Mouse (Mus musculus) limb, embryonic 12.5 days (tissue): ENCODE results near the gene Phf23. TPM values are rescaled to one million over a fixed set of nuclear protein-coding genes. Genes with fewer than 3 reads are reported as not detected.

Experiments used
- ATAC-seq: fragments of 200-750 bp; cut with Nextera tagmentation; 2 replicates; pipeline ENCODE4 v1.8.0; 2017; ENCODE audit warnings: low read depth, moderate TSS enrichment; ENCODE audit not compliant: insufficient number of reproducible peaks, insufficient read depth, low FRiP score, low TSS enrichment
- H3K27ac ChIP-seq: fragments of 300-500 bp; sonication (generic); 2 replicates; pipeline ENCODE4 v1.5.1; 2016; ENCODE audit warnings: mild to moderate bottlenecking, moderate library complexity
- H3K27me3 ChIP-seq: fragments of 300-500 bp; sonication (generic); 2 replicates; pipeline ENCODE4 v1.6.1; 2016; ENCODE audit warnings: mild to moderate bottlenecking, moderate library complexity
- H3K36me3 ChIP-seq: fragments of 300-500 bp; sonication (generic); 2 replicates; pipeline ENCODE4 v1.6.1; 2016; ENCODE audit warnings: mild to moderate bottlenecking, moderate library complexity
- H3K4me1 ChIP-seq: fragments of 300-500 bp; sonication (generic); replicated peaks from 2 replicates; pipeline ENCODE4 v1.6.1; 2016
- H3K4me2 ChIP-seq: fragments of 300-500 bp; sonication (generic); 2 replicates; pipeline ENCODE4 v1.6.1; 2016; ENCODE audit warnings: mild to moderate bottlenecking, moderate library complexity
- H3K4me3 ChIP-seq: fragments of 300-500 bp; sonication (generic); replicated peaks from 2 replicates; pipeline ENCODE4 v1.5.1; 2016; ENCODE audit warnings: mild to moderate bottlenecking
- H3K9ac ChIP-seq: fragments of 300-500 bp; sonication (generic); replicated peaks from 2 replicates; pipeline ENCODE4 v1.6.1; 2016; ENCODE audit warnings: mild to moderate bottlenecking, moderate library complexity
- H3K9me3 ChIP-seq: fragments of 300-500 bp; sonication (generic); 2 replicates; pipeline ENCODE4 v1.6.1; 2016; ENCODE audit warnings: mild to moderate bottlenecking, moderate library complexity
- WGBS: fragments of 180-500 bp; shearing (Covaris S2); methylation state at CpG from one replicate; pipeline ENCODE4 v1.1.7; 2016; 5-methylcytosine and 5-hydroxymethylcytosine counted together
- polyA plus RNA-seq: library from polyadenylated mRNA; unstranded; fragments of >200 nt; fragmentation: Nextera tagmentation; extraction: Ambion mirVana; gene quantifications from 2 replicates; pipeline ENCODE4 v1.2.1, GENCODE M21; 2016

The Phf23 gene
- polyA plus RNA-seq, 1 experiment from 2014 or later: 102 TPM

DNA sequence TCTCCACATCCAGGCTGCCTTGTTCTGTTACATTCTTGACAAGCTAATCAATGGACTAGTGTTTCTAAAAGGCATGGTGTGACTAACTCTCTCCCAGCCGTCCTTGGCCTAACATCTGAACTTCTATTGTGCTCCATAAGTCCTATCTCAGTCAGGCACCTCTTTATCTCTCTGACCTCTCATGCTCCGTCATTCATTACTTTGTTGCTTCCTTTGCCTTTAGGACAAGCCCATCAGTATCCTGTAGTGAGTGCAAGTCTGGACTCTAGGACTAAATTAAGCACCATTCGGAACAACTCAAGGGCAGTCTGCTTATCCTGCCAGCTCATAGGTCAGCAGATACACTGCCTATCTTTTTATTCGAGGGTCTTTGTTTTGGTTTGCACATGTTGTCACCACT lies 19.3 kb upstream of the Phf23 start:
- H3K4me3 ChIP-seq: no peak overlapping the region
- no peaks in the 10 kb centered on the region for H3K9me3 ChIP-seq
- peaks cover 8% of the 10 kb centered on the region; the same call in 1 of the 2 replicates for H3K4me1 ChIP-seq
- no peak overlapping the region for H3K4me2 ChIP-seq
- 89% methylated on average over 4 of the region's 4 CpGs for WGBS
- no peak for ATAC-seq
- no peak overlapping the region for H3K9ac ChIP-seq
- H3K27ac ChIP-seq: no peak overlapping the region
- H3K36me3 ChIP-seq: peaks cover 73% of the 10 kb centered on the region
- H3K27me3 ChIP-seq: no peaks in the 10 kb centered on the region

- H3K9me3 ChIP-seq: no peaks in the 10 kb centered on the region
- peak overlapping the region; percentile 90 for H3K4me3 ChIP-seq
- H3K27me3 ChIP-seq: no peaks in the 10 kb centered on the region
- peak overlapping the region; percentile 98 for H3K9ac ChIP-seq
- H3K4me2 ChIP-seq: peak overlapping the region; percentile 93
- peak overlapping the region; percentile 98 for H3K27ac ChIP-seq
- ATAC-seq: no peak; the same call in 1 of the 2 replicates
- peaks cover 28% of the 10 kb centered on the region for H3K4me1 ChIP-seq
- WGBS: 3% methylated on average over 16 of the region's 16 CpGs
- H3K36me3 ChIP-seq: peaks cover 58% of the 10 kb centered on the region
Measured at GRCm38 (mm10) chr11:69979827-69980195, 15.8 kb upstream of the Phf23 start.

- peaks cover 28% of the 10 kb centered on the region for H3K4me1 ChIP-seq
- H3K4me3 ChIP-seq: peak overlapping the region; percentile 90
- H3K27ac ChIP-seq: peak overlapping the region; percentile 98
- WGBS: under 1% methylated on average over 47 of the region's 60 CpGs
- no peaks in the 10 kb centered on the region for H3K27me3 ChIP-seq
- H3K9me3 ChIP-seq: no peaks in the 10 kb centered on the region
- peak overlapping the region; percentile 93 for H3K4me2 ChIP-seq
- H3K36me3 ChIP-seq: peaks cover 58% of the 10 kb centered on the region
- peak; percentile 90 for ATAC-seq
- H3K9ac ChIP-seq: peak overlapping the region; percentile 98
Measured at GRCm38 (mm10) chr11:69980196-69981140, 15.1 kb upstream of the Phf23 start.

GRCm38 (mm10) chr11:69981141-69981762 lies 14.3 kb upstream of the Phf23 start, which contains the start of gene Ctdnep1:
Ctdnep1 (plus strand) TSS chr11:69981156.
- Histone ChIP-seq H3K36me3 (peaks cover 58% of the 10 kb centered on the region), H3K9ac (peak within 1 kb of the TSS; percentile 98), H3K27me3 (no peaks in the 10 kb centered on the region), H3K4me1 (peaks cover 28% of the 10 kb centered on the region), H3K9me3 (no peaks in the 10 kb centered on the region), H3K4me2 (peak within 1 kb of the TSS; percentile 93), H3K4me3 (peak within 1 kb of the TSS; percentile 90), H3K27ac (peak within 1 kb of the TSS; percentile 98)
- peak; percentile 28 for ATAC-seq
- WGBS: 1% methylated on average over 42 of the region's 43 CpGs

DNA sequence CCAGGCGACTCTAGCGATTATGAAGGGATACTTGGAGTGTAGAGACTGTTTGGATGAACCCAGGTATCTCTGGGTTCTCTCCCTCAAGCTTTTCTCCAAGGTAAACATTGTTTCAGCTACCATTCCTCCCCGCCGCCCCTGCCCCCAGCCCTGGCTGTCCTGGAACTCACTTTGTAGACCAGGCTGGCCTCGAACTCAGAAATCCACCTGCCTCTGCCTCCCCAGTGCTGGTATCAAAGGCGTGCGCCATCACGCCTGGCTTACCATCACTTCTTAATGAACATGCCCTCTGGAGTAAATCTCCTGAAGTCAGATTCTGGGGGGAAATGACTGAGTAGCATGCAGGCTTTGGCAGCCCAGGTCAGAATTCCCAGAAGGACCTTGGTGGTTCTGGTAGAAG lies 13.4 kb upstream of the Phf23 start, which contains the start of gene Elp5:
Elp5 (minus strand) TSS at position 293 of the 400 bp plus-strand sequence.
- 63% methylated on average over 8 of the region's 8 CpGs for whole genome bisulfite sequencing
- Histone ChIP-seq H3K9ac (peak within 1 kb of the TSS; percentile 98), H3K27ac (peak within 1 kb of the TSS; percentile 98), H3K9me3 (no peaks in the 10 kb centered on the region), H3K4me2 (peak within 1 kb of the TSS; percentile 93), H3K4me3 (peak within 1 kb of the TSS; percentile 90), H3K27me3 (no peaks in the 10 kb centered on the region), H3K36me3 (peaks cover 58% of the 10 kb centered on the region), H3K4me1 (peaks cover 28% of the 10 kb centered on the region)
- no peak for ATAC-seq

- H3K4me3 ChIP-seq: peak overlapping the region; percentile 90
- H3K27ac ChIP-seq: peak overlapping the region; percentile 50; the same call in 1 of the 2 replicates
- H3K27me3 ChIP-seq: no peaks in the 10 kb centered on the region
- 30% methylated on average over 5 of the region's 5 CpGs for WGBS
- no peaks in the 10 kb centered on the region for H3K9me3 ChIP-seq
- H3K36me3 ChIP-seq: peaks cover 59% of the 10 kb centered on the region
- H3K4me1 ChIP-seq: peaks cover 28% of the 10 kb centered on the region
- peak overlapping the region; percentile 98 for H3K9ac ChIP-seq
- no peak for ATAC-seq
- H3K4me2 ChIP-seq: peak overlapping the region; percentile 93
Measured at GRCm38 (mm10) chr11:69982877-69983276, 12.7 kb upstream of the Phf23 start.

- peak overlapping the region; percentile 90 for H3K4me3 ChIP-seq
- H3K4me2 ChIP-seq: peak overlapping the region; percentile 93
- peak overlapping the region; percentile 98 for H3K9ac ChIP-seq
- peaks cover 62% of the 10 kb centered on the region for H3K36me3 ChIP-seq
- WGBS: 86% methylated on average over 4 of the region's 4 CpGs
- H3K27me3 ChIP-seq: no peaks in the 10 kb centered on the region
- ATAC-seq: no peak
- no peaks in the 10 kb centered on the region for H3K9me3 ChIP-seq
- H3K27ac ChIP-seq: no peak overlapping the region
- H3K4me1 ChIP-seq: peaks cover 28% of the 10 kb centered on the region
Measured at GRCm38 (mm10) chr11:69983377-69983776, 12.2 kb upstream of the Phf23 start.

- Histone ChIP-seq H3K9ac (no peak overlapping the region), H3K4me3 (no peak overlapping the region), H3K27me3 (no peaks in the 10 kb centered on the region), H3K4me1 (peaks cover 22% of the 10 kb centered on the region), H3K27ac (no peak overlapping the region), H3K9me3 (no peaks in the 10 kb centered on the region), H3K36me3 (peaks cover 67% of the 10 kb centered on the region), H3K4me2 (no peak overlapping the region)
- WGBS: 90% methylated on average over 8 of the region's 8 CpGs
- no peak for ATAC-seq
Measured at GRCm38 (mm10) chr11:69984431-69984830, 11.1 kb upstream of the Phf23 start.

GRCm38 (mm10) chr11:69989949-69990348 lies 5.6 kb upstream of the Phf23 start:
- Histone ChIP-seq H3K4me1 (peaks cover 15% of the 10 kb centered on the region), H3K36me3 (peaks cover 76% of the 10 kb centered on the region), H3K27ac (peak overlapping the region; percentile 92), H3K27me3 (no peaks in the 10 kb centered on the region), H3K9me3 (no peaks in the 10 kb centered on the region), H3K9ac (no peak overlapping the region), H3K4me2 (no peak overlapping the region), H3K4me3 (no peak overlapping the region)
- peak; percentile 50; the same call in 1 of the 2 replicates for ATAC-seq
- 93% methylated on average over 8 of the region's 8 CpGs for WGBS

- peak within 1 kb of the TSS; percentile 63 for H3K4me3 ChIP-seq
- 1% methylated on average over 40 of the region's 40 CpGs for WGBS
- no peaks in the 10 kb centered on the region for H3K9me3 ChIP-seq
- 0 out of 2 replicates have a peak, but pooled peaks have one; percentile 53 for ATAC-seq
- H3K36me3 ChIP-seq: peaks cover 65% of the 10 kb centered on the region
- H3K4me1 ChIP-seq: peaks cover 15% of the 10 kb centered on the region
- no peaks in the 10 kb centered on the region for H3K27me3 ChIP-seq
- peak within 1 kb of the TSS; percentile 64 for H3K4me2 ChIP-seq
- H3K27ac ChIP-seq: peak within 1 kb of the TSS; percentile 92
- H3K9ac ChIP-seq: peak within 1 kb of the TSS; percentile 82
Measured at GRCm38 (mm10) chr11:69990850-69991691, 4.5 kb upstream of the Phf23 start, which contains the start of gene Gabarap. Gabarap (plus strand) TSS chr11:69991143.
